Mouse (Mus musculus) olfactory bulb, adult 2 months (tissue): Measurements from ENCODE around the gene Rad9a. TPM values are rescaled to one million over a fixed set of nuclear protein-coding genes. Genes with fewer than 3 reads are reported as not detected.

Source experiments
- H3K27ac ChIP-seq: fragments of 200-500 bp; 2 replicates; pipeline ENCODE4 v1.5.1; 2012; ENCODE audit warnings: low read depth, low read length; ENCODE audit not compliant: insufficient read depth
- H3K4me1 ChIP-seq: fragments of 200-500 bp; 2 replicates; pipeline ENCODE4 v1.6.1; 2012; ENCODE audit warnings: low read length; ENCODE audit not compliant: control insufficient read depth, insufficient read depth
- H3K4me3 ChIP-seq: fragments of 200-500 bp; 2 replicates; pipeline ENCODE4 v1.5.1; 2012; ENCODE audit warnings: mild to moderate bottlenecking, low read depth, low read length, moderate library complexity; ENCODE audit not compliant: insufficient read depth
- CTCF ChIP-seq: fragments of 200-500 bp; IDR thresholded peaks from 2 replicates; pipeline ENCODE4 v1.5.1; 2012; ENCODE audit warnings: low read depth, mild to moderate bottlenecking, low read length, moderate library complexity; ENCODE audit not compliant: insufficient read depth
- POLR2A ChIP-seq: fragments of 200-500 bp; IDR thresholded peaks from 2 replicates; pipeline ENCODE4 v1.6.1; 2012; ENCODE audit warnings: mild to moderate bottlenecking, low read depth, low read length, moderate library complexity; ENCODE audit not compliant: insufficient read depth
- WGBS: fragments of 180-500 bp; shearing (Covaris S2); methylation state at CpG from one replicate; pipeline ENCODE4 v1.1.7; 2018; 5-methylcytosine and 5-hydroxymethylcytosine counted together
- polyA plus RNA-seq: library from polyadenylated mRNA; stranded (reverse); fragments of >200 nt; gene quantifications from 2 replicates; pipeline ENCODE4 v1.2.4, GENCODE M21; 2012; ENCODE audit warnings: low replicate concordance; ENCODE audit not compliant: missing spikeins, insufficient read depth, insufficient read length

Gene Rad9a
- polyA plus RNA-seq, 1 experiment = not detected

- 8% methylated on average over 26 of the region's 26 CpGs for WGBS
- Histone ChIP-seq H3K27ac (peak within 1 kb of the TSS; percentile 92), H3K4me3 (peak within 1 kb of the TSS; percentile 59), H3K4me1 (peaks cover 18% of the 10 kb centered on the region)
- TF ChIP-seq POLR2A (peak; percentile 71), CTCF (no peak)
Measured at GRCm38 (mm10) chr19:4231253-4232185, 30.1 kb upstream of the Rad9a start, which contains the start of gene Pold4. Gene Pold4, plus strand, starts transcription at chr19:4231899.

GRCm38 (mm10) chr19:4230415-4230814 is 29.0 kb upstream of the Rad9a start:
- 44% methylated on average over 8 of the region's 8 CpGs for WGBS

GRCm38 (mm10) chr19:4229451-4230076 is 28.1 kb upstream of the Rad9a start:
- TF ChIP-seq POLR2A = no peak
- TF ChIP-seq CTCF = no peak
- no peak overlapping the region for H3K4me3 ChIP-seq
- no peak overlapping the region for H3K27ac ChIP-seq
- WGBS = 61% methylated on average over 9 of the region's 9 CpGs
- H3K4me1 ChIP-seq = peaks cover 18% of the 10 kb centered on the region

More at GRCm38 (mm10) chr19:4230415-4230814, 29.0 kb upstream of the Rad9a start:
- H3K27ac ChIP-seq = 0 out of 2 replicates have a peak overlapping the region, but pooled peaks have one; percentile 1
- peaks cover 18% of the 10 kb centered on the region for H3K4me1 ChIP-seq
- no peak overlapping the region for H3K4me3 ChIP-seq
- TF ChIP-seq POLR2A (no peak), CTCF (no peak)

- Histone ChIP-seq H3K27ac (no peak overlapping the region), H3K4me3 (no peak overlapping the region), H3K4me1 (peaks cover 18% of the 10 kb centered on the region)
- TF ChIP-seq POLR2A (no peak), CTCF (no peak)
- WGBS = 77% methylated on average over 4 of the region's 4 CpGs
Measured at GRCm38 (mm10) chr19:4228891-4229290, 27.4 kb upstream of the Rad9a start.

GRCm38 (mm10) chr19:4227894-4228678 is 26.6 kb upstream of the Rad9a start:
- 21% methylated on average over 8 of the region's 8 CpGs for WGBS
- Histone ChIP-seq H3K4me1 (peaks cover 18% of the 10 kb centered on the region), H3K4me3 (no peak overlapping the region), H3K27ac (no peak overlapping the region)
- TF ChIP-seq CTCF (no peak), POLR2A (no peak)

- Histone ChIP-seq H3K4me1 (peaks cover 15% of the 10 kb centered on the region), H3K4me3 (no peak overlapping the region), H3K27ac (no peak overlapping the region)
- 85% methylated on average over 5 of the region's 5 CpGs for WGBS
- no peak for TF ChIP-seq CTCF
Measured at GRCm38 (mm10) chr19:4227446-4227845, 26.0 kb upstream of the Rad9a start.

- Histone ChIP-seq H3K4me3 (no peak overlapping the region), H3K27ac (no peak overlapping the region), H3K4me1 (peaks cover 11% of the 10 kb centered on the region)
- no peak for TF ChIP-seq POLR2A
- no peak for TF ChIP-seq CTCF
- WGBS = 95% methylated on average over 7 of the region's 7 CpGs
Measured at GRCm38 (mm10) chr19:4226779-4227178, 25.3 kb upstream of the Rad9a start.

- Histone ChIP-seq H3K27ac (no peak overlapping the region), H3K4me1 (peaks cover 5% of the 10 kb centered on the region), H3K4me3 (no peak overlapping the region)
- WGBS = 78% methylated on average over 11 of the region's 11 CpGs
- no peak for TF ChIP-seq POLR2A
- no peak for TF ChIP-seq CTCF
Measured at GRCm38 (mm10) chr19:4222165-4222564, 20.7 kb upstream of the Rad9a start.
